Mouse (Mus musculus): ENCODE results near the gene Rpl12. TPM values are rescaled to one million over a fixed set of nuclear protein-coding genes. Genes with fewer than 3 reads are reported as not detected.

Rpl12 gene
- total RNA-seq, 1 experiment from 2014 or later: 1,144 TPM

GRCm38 (mm10) chr2:32931730-32932129 lies 29.6 kb upstream of the Rpl12 start:
- ATAC-seq (replicated peaks; ENCODE audit: insufficient number of reproducible peaks, low FRiP score, low TSS enrichment, poor library complexity, severe bottlenecking): no peak

DNA sequence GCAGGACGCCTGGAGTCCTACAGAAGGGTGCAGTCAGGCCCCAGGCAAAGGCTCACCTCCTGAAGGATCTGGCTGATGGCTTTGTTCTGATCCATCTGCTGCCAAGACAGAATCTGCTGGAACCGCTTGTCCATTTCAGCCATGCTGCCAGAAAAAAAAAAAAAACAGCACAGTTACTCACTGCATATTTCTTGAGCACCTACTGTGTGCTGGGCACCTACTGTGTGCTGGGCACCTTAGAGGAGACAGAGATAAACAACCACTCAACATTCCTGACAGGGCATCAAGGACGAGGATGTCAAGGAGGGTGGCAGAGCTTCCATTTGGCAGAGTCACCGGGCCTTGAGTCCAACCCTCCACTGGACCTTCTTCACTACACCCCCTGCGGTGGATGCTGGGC lies 22.6 kb upstream of the Rpl12 start:
- no peak for ATAC-seq (replicated peaks; ENCODE audit: insufficient number of reproducible peaks, low FRiP score, low TSS enrichment, poor library complexity, severe bottlenecking)

DNA sequence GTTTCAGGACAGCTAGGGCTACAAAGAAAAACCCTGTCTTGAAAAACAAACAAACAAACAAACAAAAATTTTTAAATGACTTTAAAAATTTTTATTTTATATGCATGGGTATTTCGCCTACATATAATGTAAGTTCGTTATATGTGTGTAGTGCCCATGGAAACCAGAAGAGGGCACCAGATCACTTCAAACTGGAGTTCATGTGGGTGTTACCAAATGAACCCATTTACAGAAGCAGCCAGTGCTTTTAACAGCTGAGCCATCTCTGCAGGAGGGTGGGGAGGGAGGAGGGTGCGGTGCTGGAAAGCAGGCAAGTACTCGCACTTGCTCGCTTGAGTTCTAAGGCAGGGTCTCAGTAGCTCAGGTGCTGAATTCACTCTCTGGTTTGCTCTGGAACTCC lies 21.9 kb upstream of the Rpl12 start:
- peak; percentile 52; the same call in 1 of the 2 replicates for ATAC-seq (replicated peaks; ENCODE audit: insufficient number of reproducible peaks, low FRiP score, low TSS enrichment, poor library complexity, severe bottlenecking)

DNA sequence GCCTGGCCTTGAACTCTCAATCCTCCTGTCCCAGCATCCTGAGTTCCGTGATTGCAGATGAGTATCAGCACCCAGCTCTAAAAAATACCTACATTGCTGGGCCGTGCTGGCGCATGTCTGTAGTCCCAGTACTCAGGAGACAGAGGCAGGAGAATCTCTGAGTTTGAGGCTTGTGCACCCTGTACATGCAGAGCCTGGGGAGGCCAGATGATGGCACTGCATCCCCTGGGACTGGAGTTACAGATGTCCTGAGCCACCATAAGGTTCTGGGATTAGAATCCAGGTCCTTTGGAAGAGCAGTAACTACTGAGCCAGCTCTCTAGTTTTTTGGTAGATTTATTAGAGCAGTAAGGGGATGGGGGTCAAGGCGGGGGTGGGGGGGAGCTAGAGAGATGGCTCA lies 20.9 kb upstream of the Rpl12 start:
- ATAC-seq (replicated peaks; ENCODE audit: insufficient number of reproducible peaks, low FRiP score, low TSS enrichment, poor library complexity, severe bottlenecking): no peak

DNA sequence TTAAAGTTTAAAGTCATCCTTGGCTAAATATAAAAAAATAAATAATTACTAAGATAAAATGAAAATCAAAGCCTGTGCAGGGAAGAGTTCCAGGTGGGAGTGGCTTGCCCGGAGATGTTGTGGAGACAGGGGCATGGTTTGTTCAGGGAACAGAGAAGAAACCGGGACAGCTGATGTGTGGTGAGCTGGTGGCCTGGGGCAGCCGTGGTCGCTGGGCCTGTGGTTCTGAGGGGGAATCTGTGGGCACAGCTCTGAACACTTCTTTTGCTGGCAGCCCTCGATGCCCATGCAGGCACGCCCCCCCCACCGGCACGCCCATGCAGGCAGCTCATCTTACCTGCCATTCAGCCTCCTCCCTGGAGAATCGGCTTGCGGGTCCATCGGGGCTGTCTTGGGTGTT lies 13.9 kb upstream of the Rpl12 start:
- ATAC-seq (replicated peaks; ENCODE audit: insufficient number of reproducible peaks, low FRiP score, low TSS enrichment, poor library complexity, severe bottlenecking): no peak

DNA sequence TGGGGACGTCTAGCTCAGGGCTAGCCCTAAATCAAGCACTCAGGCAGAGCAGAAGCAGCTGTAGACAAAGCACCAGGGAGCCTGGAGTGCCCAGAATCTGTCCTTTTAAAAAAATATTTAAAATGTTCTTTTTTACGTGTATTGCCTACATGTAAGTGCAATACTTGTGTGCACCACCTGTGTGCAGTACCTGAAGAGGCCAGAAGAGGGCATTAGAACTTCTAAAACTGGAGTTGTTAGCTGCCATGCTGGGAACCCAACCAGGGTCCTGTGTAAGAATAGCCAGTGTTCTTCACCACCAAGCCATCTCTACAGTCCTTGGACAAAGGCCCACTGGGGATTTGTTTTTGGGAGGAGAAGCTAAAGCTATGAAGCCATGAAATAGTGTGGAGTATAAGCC lies 6.8 kb upstream of the Rpl12 start:
- no peak for ATAC-seq (replicated peaks; ENCODE audit: insufficient number of reproducible peaks, low FRiP score, low TSS enrichment, poor library complexity, severe bottlenecking)

DNA sequence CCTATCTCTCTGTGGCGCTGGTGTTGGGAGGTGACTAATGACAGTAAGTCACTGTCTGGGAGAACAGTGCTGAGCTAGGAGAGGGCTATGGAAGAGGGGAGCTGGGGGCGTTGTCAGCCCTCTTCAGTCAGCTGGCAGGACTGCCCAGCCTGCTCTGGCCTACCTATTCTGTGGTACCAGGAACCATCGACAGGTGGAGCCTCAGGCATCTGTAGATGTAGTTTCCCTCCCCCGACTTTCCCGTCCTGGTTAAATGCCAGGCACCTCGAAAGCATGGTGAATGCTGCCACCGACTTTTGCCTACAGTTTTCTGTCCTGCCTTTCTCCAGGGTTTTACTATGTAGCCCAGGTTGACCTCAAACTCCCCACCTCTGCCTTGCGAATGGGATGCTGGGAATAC lies 4.0 kb upstream of the Rpl12 start:
- ATAC-seq (replicated peaks; ENCODE audit: insufficient number of reproducible peaks, low FRiP score, low TSS enrichment, poor library complexity, severe bottlenecking): no peak

DNA sequence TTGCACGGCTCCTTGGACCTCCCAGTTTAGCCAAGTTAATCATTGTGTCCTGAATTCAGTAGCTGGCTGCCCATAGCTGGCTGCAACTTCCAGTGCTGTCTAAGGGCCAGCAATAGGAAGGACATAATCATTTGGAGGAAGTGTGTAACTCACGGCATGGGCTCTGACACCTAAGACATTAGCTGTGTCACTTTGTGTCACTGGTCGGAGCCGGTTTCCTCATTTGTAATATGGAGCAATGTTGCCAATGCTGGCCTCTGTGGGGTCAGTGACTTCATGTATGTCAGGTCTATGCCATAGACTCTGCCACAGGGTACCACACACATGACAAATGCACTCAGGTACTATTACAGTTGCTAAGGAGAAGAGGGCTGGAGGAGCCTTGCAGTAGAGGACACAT lies 1.1 kb upstream of the Rpl12 start:
- no peak for ATAC-seq (replicated peaks; ENCODE audit: insufficient number of reproducible peaks, low FRiP score, low TSS enrichment, poor library complexity, severe bottlenecking)

DNA sequence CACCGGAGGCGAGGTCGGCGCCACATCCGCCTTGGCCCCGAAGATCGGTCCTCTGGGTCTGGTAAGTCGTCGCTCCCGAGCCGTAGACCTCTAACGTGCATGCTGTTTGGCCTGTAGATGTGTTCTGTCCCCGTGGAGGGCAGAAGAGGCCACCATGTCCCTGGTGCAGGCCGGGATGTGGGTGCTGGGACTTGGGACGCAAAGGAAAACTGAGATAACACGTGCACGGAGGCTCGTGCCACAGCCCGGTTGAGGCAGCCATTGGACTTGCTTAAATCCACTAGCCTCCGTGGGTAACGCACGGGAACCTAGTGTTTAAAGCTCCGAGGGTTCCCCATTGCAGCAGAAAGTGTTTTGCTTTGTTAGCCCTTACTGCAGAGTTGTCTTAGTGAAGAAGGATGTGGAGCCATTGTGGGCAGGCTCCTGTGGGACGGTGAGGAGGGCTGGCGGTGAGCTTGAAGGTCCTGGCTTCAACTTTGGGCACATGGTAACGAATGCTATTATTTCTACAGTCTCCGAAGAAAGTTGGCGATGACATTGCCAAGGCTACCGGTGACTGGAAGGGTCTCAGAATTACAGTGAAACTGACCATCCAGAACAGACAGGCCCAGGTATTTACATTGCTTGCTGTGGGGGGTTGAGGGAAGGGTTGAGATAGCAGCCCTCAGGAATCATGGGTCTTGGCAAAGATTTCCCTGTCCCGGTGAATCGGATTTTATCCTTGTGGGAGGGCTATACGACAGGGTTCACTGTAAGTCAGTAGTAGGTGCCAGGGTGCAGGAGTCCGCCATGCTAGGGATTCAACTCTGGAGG lies 909 bp downstream of the Rpl12 start:
- ATAC-seq (replicated peaks; ENCODE audit: insufficient number of reproducible peaks, low FRiP score, low TSS enrichment, poor library complexity, severe bottlenecking): no peak

DNA sequence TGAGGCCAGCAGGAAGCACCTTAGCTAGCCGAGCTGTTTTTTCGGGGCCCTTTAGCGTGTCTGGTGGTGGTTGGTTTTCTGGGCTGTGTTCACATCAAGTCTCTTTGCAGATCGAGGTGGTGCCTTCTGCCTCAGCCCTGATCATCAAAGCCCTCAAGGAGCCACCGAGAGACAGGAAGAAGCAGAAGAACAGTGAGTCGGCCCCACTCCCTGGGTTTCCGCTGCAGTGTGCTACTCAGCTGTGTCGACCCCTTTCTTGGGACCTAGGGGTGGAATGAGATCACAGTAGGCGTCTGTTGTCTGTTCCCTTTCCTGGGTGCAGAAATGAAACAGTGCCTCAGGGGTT lies 1.5 kb downstream of the Rpl12 start:
- ATAC-seq (replicated peaks; ENCODE audit: insufficient number of reproducible peaks, low FRiP score, low TSS enrichment, poor library complexity, severe bottlenecking): no peak

- ATAC-seq (replicated peaks; ENCODE audit: insufficient number of reproducible peaks, low FRiP score, low TSS enrichment, poor library complexity, severe bottlenecking): no peak
These were observed 2.2 kb downstream of the Rpl12 start for GRCm38 (mm10) chr2:32963544-32963943.

DNA sequence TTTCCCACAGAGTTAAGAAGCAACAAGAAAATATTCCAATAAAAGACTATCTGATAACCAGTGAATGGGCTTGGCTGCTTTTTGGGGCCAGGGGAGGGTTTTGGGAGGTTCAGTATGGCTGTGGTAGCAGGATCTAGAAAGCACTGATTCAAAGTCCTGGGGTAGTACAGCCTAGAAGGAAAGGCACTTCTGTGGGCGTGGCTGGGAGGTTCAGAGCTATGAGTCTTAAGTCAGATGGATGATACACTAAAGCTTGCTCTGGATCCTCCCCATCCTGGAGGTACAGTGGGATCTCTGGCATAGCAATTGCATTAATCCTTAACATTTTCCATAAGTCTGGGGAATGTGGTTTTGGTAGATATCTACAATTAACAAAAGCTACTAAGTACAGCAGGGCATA lies 2.6 kb downstream of the Rpl12 start:
- no peak for ATAC-seq (replicated peaks; ENCODE audit: insufficient number of reproducible peaks, low FRiP score, low TSS enrichment, poor library complexity, severe bottlenecking)

DNA sequence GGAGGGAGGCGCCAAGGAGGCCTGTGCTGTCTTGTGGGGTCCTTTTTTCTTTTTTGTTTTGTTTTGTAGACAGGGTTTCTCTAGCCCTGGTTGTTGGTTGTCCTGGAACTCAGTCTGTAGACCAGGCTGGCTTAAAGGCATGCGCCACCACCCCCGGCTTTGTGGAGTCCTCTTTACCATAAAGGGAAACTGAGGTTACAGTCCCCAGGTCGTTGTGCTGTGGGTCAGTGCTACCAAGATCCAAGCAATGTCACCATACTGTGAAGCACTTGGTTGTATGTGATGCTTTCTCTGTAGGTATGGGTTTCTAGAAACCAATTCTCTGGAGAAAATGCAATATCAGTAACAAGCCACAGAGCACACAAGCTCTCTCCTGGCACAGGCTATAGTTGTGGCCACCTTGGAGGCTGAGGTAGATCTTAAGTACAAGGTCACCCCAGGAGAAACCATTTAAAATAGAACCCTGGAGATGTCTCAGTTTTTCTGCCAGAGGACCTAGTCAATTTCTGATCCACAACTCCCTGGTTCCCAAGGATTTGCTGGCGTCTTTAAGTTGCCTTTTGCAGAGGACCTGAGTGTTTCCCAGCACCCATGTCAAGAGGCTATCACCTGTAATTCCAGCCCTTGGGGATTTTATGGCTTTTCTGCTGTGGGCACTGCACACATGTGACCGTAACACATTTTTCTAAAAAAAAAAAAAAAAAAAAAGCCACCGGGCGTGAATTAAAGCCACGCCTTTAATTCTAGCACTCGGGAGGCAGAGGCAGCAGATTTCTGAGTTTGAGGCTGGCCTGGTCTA lies 3.5 kb downstream of the Rpl12 start:
- ATAC-seq (replicated peaks; ENCODE audit: insufficient number of reproducible peaks, low FRiP score, low TSS enrichment, poor library complexity, severe bottlenecking): no peak

GRCm38 (mm10) chr2:32965511-32966183 lies 4.3 kb downstream of the Rpl12 start:
- no peak for ATAC-seq (replicated peaks; ENCODE audit: insufficient number of reproducible peaks, low FRiP score, low TSS enrichment, poor library complexity, severe bottlenecking)

DNA sequence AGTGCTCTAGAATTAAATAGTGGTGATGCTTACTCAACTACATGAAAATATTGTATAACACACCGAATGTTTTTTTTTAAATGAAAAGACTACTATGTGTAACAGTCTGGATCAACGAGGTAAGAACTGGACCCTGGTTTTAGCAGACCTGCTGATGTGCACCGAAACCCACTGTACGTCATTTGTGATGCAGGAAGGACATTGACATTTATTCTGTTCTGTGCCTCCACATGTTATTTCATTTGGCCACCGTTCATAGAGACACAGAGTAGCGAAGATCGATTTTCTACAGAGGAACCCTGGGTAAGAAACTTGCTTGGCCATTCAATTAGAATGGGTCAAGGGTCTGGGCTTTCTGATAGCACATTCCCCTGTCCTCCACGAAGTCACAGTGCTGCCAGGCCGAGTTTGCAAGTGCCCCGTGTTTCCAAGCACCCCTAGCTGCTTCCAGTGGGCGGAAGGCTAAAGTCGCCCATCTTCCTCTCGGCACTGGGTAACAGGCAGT lies 4.9 kb downstream of the Rpl12 start:
- ATAC-seq (replicated peaks; ENCODE audit: insufficient number of reproducible peaks, low FRiP score, low TSS enrichment, poor library complexity, severe bottlenecking): no peak; the same call in 1 of the 2 replicates

DNA sequence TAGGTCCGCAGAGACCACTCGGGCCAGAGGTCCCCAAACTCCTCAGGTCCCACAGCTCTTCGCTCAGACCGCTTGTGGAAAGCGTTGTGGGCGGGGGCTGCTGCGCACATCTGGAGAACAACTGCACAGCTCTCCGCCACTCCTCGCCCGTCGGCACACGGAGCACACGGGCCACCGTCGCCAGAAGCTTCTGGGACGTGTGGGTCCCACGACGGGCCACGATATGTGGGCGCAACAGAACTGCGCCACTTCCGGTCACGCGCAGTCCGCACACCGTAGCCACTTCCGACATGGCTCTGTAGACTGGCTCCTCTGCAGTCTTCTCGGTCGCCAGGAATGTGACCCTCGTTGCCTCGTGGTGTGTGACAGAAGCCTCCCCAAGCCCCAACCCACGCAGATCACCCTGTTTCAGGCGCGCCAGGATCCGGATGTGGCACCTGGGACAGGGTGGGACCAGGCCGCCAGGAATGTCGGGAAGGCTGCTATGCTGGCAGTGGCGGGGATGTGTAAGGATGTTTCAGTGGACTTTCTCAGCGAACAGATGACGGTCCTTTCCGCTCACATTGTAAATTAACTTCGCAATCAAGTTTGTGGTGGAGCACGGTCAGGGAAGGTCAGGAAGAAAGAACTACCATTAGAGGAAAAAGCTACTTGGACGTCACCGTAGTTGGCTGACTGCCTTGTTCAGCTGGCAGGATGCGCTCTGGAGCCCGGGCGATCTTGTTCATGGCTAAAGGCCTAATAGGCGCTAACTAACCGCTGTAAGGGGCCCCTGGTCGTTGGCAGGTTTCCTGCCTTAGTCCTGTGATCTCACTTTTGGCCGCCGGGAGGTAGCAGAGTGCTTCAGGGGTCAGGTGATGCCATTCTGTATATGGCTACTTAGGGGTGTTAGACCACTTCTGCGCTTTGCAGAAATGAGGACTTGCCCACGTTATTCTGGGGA lies 5.6 kb downstream of the Rpl12 start:
- ATAC-seq (replicated peaks; ENCODE audit: insufficient number of reproducible peaks, low FRiP score, low TSS enrichment, poor library complexity, severe bottlenecking): peak; percentile 89

GRCm38 (mm10) chr2:32968024-32968614 lies 6.8 kb downstream of the Rpl12 start:
- no peak for ATAC-seq (replicated peaks; ENCODE audit: insufficient number of reproducible peaks, low FRiP score, low TSS enrichment, poor library complexity, severe bottlenecking)

DNA sequence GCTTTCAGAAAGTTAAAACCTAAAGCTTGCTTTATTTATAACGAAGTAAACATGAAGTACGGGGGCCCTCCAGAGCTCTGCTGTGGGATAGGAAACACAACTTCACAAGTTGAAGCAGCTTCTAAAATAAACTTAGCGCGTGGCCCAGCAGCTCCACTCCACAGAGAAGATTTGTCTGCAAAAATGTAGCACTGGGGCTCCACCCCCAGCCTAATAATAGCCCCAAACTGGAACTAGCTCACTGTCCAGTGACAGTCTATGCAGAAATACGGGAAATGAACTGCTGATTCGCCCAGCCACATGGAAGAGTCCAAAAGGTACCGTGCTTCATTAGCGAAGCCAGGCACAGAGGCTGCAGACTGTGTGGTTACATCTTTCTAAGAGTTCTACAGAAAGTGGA lies 8.0 kb downstream of the Rpl12 start:
- no peak for ATAC-seq (replicated peaks; ENCODE audit: insufficient number of reproducible peaks, low FRiP score, low TSS enrichment, poor library complexity, severe bottlenecking)

Data from monocyte, adult 5-6 weeks (primary cell).